ENCODE assay signal across 11 mouse cellular contexts in genomic region chr13:92241426-92241825, GRCm38 (mm10).
A peak's percentile ranks its signal among the peaks of the same experiment; 100 is the strongest.
DNase-seq lines count a peak whose midpoint lies in the region; ATAC-seq lines count a peak whose summit lies in the region.
"Had no signal": no experiment of that assay in that cellular context is flagged by ENCODE, and none has a peak within 500 bp of the region (broad histone marks: within the 10 kb centered on the region; RNA-seq: fewer than 3 reads in every experiment).

No protein-coding gene starts in this region.

- H3K27me3 ChIP-seq in liver, embryonic 11.5 days (replicated peaks; ENCODE audit: control insufficient read depth, insufficient read depth, low read length), result no peaks in the 10 kb centered on the region
- H3K27me3 ChIP-seq in forebrain, embryonic 11.5 days (ENCODE audit: control insufficient read depth, insufficient read depth, low read length), result no peaks in the 10 kb centered on the region
- H3K27me3 ChIP-seq: embryonic facial prominence, embryonic 13.5 days; neural tube, embryonic 12.5 days had no signal

- peak; percentile 39; the same call in 1 of the 2 replicates for ATAC-seq in liver, embryonic 11.5 days (replicated peaks; ENCODE audit: low FRiP score)
- peak; percentile 83 for ATAC-seq in common myeloid progenitor, adult 5-6 weeks (replicated peaks; ENCODE audit: low read depth, poor library complexity, severe bottlenecking)
- ATAC-seq in forebrain, embryonic 11.5 days (replicated peaks; ENCODE audit: low FRiP score), result no peak

- WGBS in liver, embryonic 11.5 days, result 51% methylated on average over 4 of the region's 4 CpGs
- WGBS in forebrain, embryonic 11.5 days, result 91% methylated on average over 4 of the region's 4 CpGs

- H3K36me3 ChIP-seq in liver, embryonic 11.5 days (ENCODE audit: control insufficient read depth, insufficient read depth, low read length), result no peaks in the 10 kb centered on the region; the same call in 1 of the 2 replicates
- H3K36me3 ChIP-seq in forebrain, embryonic 11.5 days (ENCODE audit: control insufficient read depth, insufficient read depth, low read length), result no peaks in the 10 kb centered on the region
- H3K36me3 ChIP-seq: neural tube, embryonic 12.5 days had no signal

- no peak overlapping the region for H3K9ac ChIP-seq in liver, embryonic 11.5 days (ENCODE audit: low read depth, low read length)
- no peak overlapping the region for H3K9ac ChIP-seq in forebrain, embryonic 11.5 days (ENCODE audit: low read length)
- H3K9ac ChIP-seq: embryonic facial prominence, embryonic 13.5 days; neural tube, embryonic 12.5 days had no signal

- no peaks in the 10 kb centered on the region for H3K9me3 ChIP-seq in liver, embryonic 11.5 days (ENCODE audit: control insufficient read depth, low read length)
- no peaks in the 10 kb centered on the region for H3K9me3 ChIP-seq in forebrain, embryonic 11.5 days (ENCODE audit: control insufficient read depth, low read length)
- H3K9me3 ChIP-seq: embryonic facial prominence, embryonic 13.5 days; neural tube, embryonic 12.5 days had no signal

- intact Hi-C loops in left cerebral cortex, postnatal 14 days (cut with DNase I), result no loop called here

- no peak overlapping the region for H3K4me3 ChIP-seq in liver, embryonic 11.5 days (ENCODE audit: low read depth, low read length)
- H3K4me3 ChIP-seq in forebrain, embryonic 11.5 days (ENCODE audit: low read depth, low read length), result no peak overlapping the region
- H3K4me3 ChIP-seq: embryonic facial prominence, embryonic 13.5 days; neural tube, embryonic 12.5 days had no signal

- H3K4me2 ChIP-seq in liver, embryonic 11.5 days, result no peak overlapping the region
- no peak overlapping the region for H3K4me2 ChIP-seq in forebrain, embryonic 11.5 days (ENCODE audit: low read depth, low read length, severe bottlenecking)
- H3K4me2 ChIP-seq: embryonic facial prominence, embryonic 13.5 days; neural tube, embryonic 12.5 days had no signal

- peaks cover 4% of the 10 kb centered on the region; the same call in 1 of the 2 replicates for H3K4me1 ChIP-seq in liver, embryonic 11.5 days (replicated peaks; ENCODE audit: control insufficient read depth, insufficient read depth, low read length)
- H3K4me1 ChIP-seq in forebrain, embryonic 11.5 days (replicated peaks; ENCODE audit: control insufficient read depth, insufficient read depth, low read length), result no peaks in the 10 kb centered on the region
- H3K4me1 ChIP-seq: embryonic facial prominence, embryonic 13.5 days; neural tube, embryonic 12.5 days had no signal

- no peak overlapping the region for H3K27ac ChIP-seq in liver, embryonic 11.5 days (ENCODE audit: low read depth, low read length)
- no peak overlapping the region for H3K27ac ChIP-seq in forebrain, embryonic 11.5 days (ENCODE audit: low read depth, low read length)
- H3K27ac ChIP-seq: embryonic facial prominence, embryonic 13.5 days; neural tube, embryonic 12.5 days had no signal

- no peak for DNase-seq in liver, embryonic 11.5 days (ENCODE audit: low spot score)
- DNase-seq in liver, result no peak
- peak; percentile 11 for DNase-seq in MEL-GATA-1-ER (ENCODE audit: extremely low read depth, low read depth)
- peak; percentile 8 for DNase-seq in mesoderm, embryonic 11.5 days (ENCODE audit: low read depth, low spot score)
- no peak for DNase-seq in embryo, embryonic 10.5 days (ENCODE audit: low spot score)
- no peak for DNase-seq in forebrain, embryonic 11.5 days (ENCODE audit: low spot score)
- DNase-seq in left cerebral cortex, postnatal 14 days (ENCODE audit: low spot score in 2 of 2), result no peak
- DNase-seq: kidney, postnatal 10 days had no signal

Comparison
In these comparisons a context has a peak if more than half of its experiments do, and no peak if none do; other contexts are left out.
1. DNase-seq: peak in MEL-GATA-1-ER (single experiment) and mesoderm, embryonic 11.5 days (single experiment); none in liver, embryonic 11.5 days (single experiment), liver (single experiment), embryo, embryonic 10.5 days (single experiment), forebrain, embryonic 11.5 days (single experiment) and left cerebral cortex, postnatal 14 days (0 of 2).